12 mouse cellular contexts compared by ENCODE assay signal in the genomic region with DNA sequence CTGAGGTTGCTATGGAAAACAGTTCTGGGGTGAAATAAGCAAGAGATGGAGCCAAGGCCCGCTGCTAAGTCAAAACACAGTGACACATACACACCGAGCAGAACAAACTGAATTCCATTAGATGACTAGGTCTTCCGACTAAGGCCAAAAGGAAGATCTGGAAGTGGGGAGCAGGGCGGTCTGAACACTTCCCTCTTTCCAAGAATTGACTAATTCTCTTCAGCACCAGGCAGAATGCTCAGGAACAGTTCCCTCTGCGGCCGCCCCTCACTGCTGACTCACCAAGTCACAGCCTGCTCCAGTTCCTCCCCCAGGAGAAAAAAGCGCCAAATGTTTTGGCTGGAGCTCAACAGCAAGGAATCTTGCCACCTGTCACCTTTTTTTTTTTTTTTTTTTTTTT.
A peak's percentile ranks its signal among the peaks of the same experiment; 100 is the strongest.
DNase-seq lines count a peak whose midpoint lies in the region; ATAC-seq and TF ChIP-seq lines count a peak whose summit lies in the region.
"Had no signal": no experiment of that assay in that cellular context is flagged by ENCODE, and none has a peak within 500 bp of the region (broad histone marks: within the 10 kb centered on the region; RNA-seq: fewer than 3 reads in every experiment).

No protein-coding gene starts in this region.

- no peaks in the 10 kb centered on the region for H3K4me1 ChIP-seq in hindbrain, postnatal 0 days (ENCODE audit: insufficient read depth, low read length)
- H3K4me1 ChIP-seq: neural tube, embryonic 12.5 days had no signal

- no peak overlapping the region for H3K9ac ChIP-seq in hindbrain, postnatal 0 days (replicated peaks; ENCODE audit: low read length)
- H3K9ac ChIP-seq: neural tube, embryonic 12.5 days had no signal

- intact Hi-C loops in heart, postnatal 36 days (cut with DNase I) = no loop called here
- intact Hi-C loops in left cerebral cortex, postnatal 4 days (cut with DNase I) = no loop called here

- TF ChIP-seq CTCF in hindbrain, postnatal 0 days (IDR thresholded peaks at IDR 0.05; ENCODE audit: low read depth) = no peak

- H3K4me2 ChIP-seq in hindbrain, postnatal 0 days (ENCODE audit: low read depth, low read length) = no peak overlapping the region
- H3K4me2 ChIP-seq: neural tube, embryonic 12.5 days had no signal

- H3K9me3 ChIP-seq in hindbrain, postnatal 0 days (ENCODE audit: low read length) = no peaks in the 10 kb centered on the region
- H3K9me3 ChIP-seq: neural tube, embryonic 12.5 days had no signal

- H3K36me3 ChIP-seq in hindbrain, postnatal 0 days (ENCODE audit: insufficient read depth, low read length) = no peaks in the 10 kb centered on the region
- H3K36me3 ChIP-seq: neural tube, embryonic 12.5 days had no signal

- WGBS in hindbrain, postnatal 0 days = 67% methylated on average over 7 of the region's 7 CpGs

- no peaks in the 10 kb centered on the region for H3K27me3 ChIP-seq in hindbrain, postnatal 0 days (ENCODE audit: insufficient read depth, low read length)
- H3K27me3 ChIP-seq: CH12.LX; neural tube, embryonic 12.5 days had no signal

- H3K4me3 ChIP-seq in hindbrain, postnatal 0 days (ENCODE audit: low read length) = no peak overlapping the region
- H3K4me3 ChIP-seq: neural tube, embryonic 12.5 days had no signal

- H3K27ac ChIP-seq in hindbrain, postnatal 0 days = no peak overlapping the region
- H3K27ac ChIP-seq: neural tube, embryonic 12.5 days; stomach, postnatal 0 days had no signal

- DNase-seq in heart, adult 8-10 months (ENCODE audit: low spot score) = peak; percentile 44
- DNase-seq in heart, postnatal 36 days = no peak
- DNase-seq in Muller cell, postnatal 12 days (ENCODE audit: inconsistent ontology term) = peak; percentile 75
- peak; percentile 18 for DNase-seq in left cerebral cortex, postnatal 4 days
- DNase-seq in hindbrain, postnatal 0 days (ENCODE audit: low spot score) = no peak
- no peak for DNase-seq in kidney, postnatal 10 days
- DNase-seq: kidney, adult 8-10 months had no signal

- peak; percentile 90 for ATAC-seq in granulocyte monocyte progenitor cell, adult 5-6 weeks (replicated peaks; ENCODE audit: poor library complexity, severe bottlenecking)
- no peak for ATAC-seq in hindbrain, postnatal 0 days
- no peak for ATAC-seq in activated CD4-positive, CD25-positive, alpha-beta regulatory T cell, adult 4 months

Comparison
In these comparisons a context has a peak if more than half of its experiments do, and no peak if none do; other contexts are left out.
1. DNase-seq: peak in heart, adult 8-10 months (single experiment), Muller cell, postnatal 12 days (single experiment) and left cerebral cortex, postnatal 4 days (single experiment); none in heart, postnatal 36 days (0 of 2), hindbrain, postnatal 0 days (single experiment) and kidney, postnatal 10 days (single experiment).